Mouse (Mus musculus) thymus, postnatal 10 days (tissue): ENCODE data around the gene Epha1.

Source experiments
- DNase-seq, 2 experiments: peaks; one replicate each; pipeline ENCODE4 v3.0.0; 2021; ENCODE audit warnings: low spot score in 2 of 2

Gene Epha1

GRCm38 (mm10) chr6:42324482-42325267 is 48.4 kb downstream of the Epha1 start, which contains the start of gene Fam131b:
Gene Fam131b, minus strand, starts transcription at chr6:42324643.
- peak; percentile 35 to 47 for DNase-seq

GRCm38 (mm10) chr6:42324067-42324481 is 49.0 kb downstream of the Epha1 start:
- no peak for DNase-seq

GRCm38 (mm10) chr6:42323371-42324066 is 49.5 kb downstream of the Epha1 start:
- DNase-seq = no peak

DNA sequence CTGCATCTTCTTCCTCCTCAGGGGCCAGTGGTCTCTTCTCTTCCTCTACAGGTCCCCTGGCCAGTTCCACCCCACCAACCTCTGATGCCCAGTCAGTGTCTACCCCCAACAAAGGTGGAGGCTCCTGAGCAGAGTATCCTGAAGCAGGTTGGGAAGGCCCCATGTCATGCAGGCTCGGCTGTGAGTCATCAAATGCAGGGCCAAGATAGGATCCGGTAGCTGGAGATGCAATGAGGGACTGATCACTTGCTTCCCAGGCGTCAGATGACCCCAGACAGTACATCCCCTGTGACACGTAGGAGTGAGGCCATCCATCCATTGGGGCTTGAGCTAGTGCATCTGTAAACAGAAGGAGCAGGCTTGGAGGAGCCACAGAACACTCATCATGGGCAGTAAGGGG is 54.8 kb downstream of the Epha1 start:
- no peak for DNase-seq

DNA sequence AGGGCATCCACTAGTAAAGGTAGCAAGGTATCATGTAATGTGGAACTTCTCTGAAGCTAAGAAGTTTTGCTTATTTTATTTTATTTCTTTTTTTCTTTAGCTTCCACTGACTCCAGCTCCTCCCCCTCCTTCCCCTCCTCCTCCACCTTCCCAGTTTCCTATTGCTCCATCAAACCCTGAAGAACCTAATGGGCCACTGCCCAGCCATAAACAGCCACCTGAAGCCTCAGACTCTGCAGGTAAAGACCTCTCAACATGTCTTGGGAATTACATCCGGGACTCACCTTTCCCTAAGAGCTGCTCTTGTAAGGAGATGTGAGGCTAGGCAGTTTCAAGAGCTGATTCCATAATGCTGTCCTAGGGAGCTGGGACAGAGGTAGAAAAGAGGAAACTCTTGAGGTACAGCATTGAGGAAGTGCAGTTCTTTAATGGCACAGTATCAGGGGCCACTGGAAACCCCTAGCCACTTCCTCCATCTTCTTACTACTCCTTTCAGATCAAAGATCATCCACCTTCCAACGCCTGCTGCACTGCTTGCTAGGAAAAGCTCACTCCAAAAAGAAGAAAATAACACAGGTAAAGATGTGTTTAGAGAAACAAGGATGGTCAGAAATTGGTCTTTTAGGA is 62.5 kb downstream of the Epha1 start:
- no peak for DNase-seq

- DNase-seq = peak in 1 of 2 experiments; percentile 15
Measured at GRCm38 (mm10) chr6:42309816-42310378, 63.2 kb downstream of the Epha1 start.
